Mouse (Mus musculus): Measurements from ENCODE around the gene Lime1. TPM values are rescaled to one million over a fixed set of nuclear protein-coding genes. Genes with fewer than 3 reads are reported as not detected.

The Lime1 gene
- polyA plus RNA-seq (2021), result 22.7 TPM

GRCm38 (mm10) chr2:181379778-181380177, at the start of gene Lime1:
Gene Lime1, plus strand, starts transcription at chr2:181380078.
- POLR2A ChIA-PET, result no interaction called here
- no peak for ATAC-seq
- H3K27me3 ChIP-seq, result no peaks in the 10 kb centered on the region
- in situ Hi-C loops (cut with MboI; ENCODE audit: low pct_unique_long_range_greater_than_20kb), result no loop called here
- no peak for DNase-seq (ENCODE audit: low read depth, low spot score)
- TF ChIP-seq CTCF (IDR thresholded peaks at IDR 0.05), result no peak
- CTCF ChIA-PET, result interaction anchor here (0.9 to 1.1 kb wide), 2 partner anchors 13 to 14 kb away, joined by 3 to 5 read pairs; no protein-coding TSS in a partner anchor

- no peak for TF ChIP-seq CTCF (IDR thresholded peaks at IDR 0.05)
- H3K27me3 ChIP-seq, result no peaks in the 10 kb centered on the region
- ATAC-seq, result no peak
- DNase-seq (ENCODE audit: low read depth, low spot score), result no peak
- in situ Hi-C loops (cut with MboI; ENCODE audit: low pct_unique_long_range_greater_than_20kb), result loop anchor here (5.0 kb wide), 1 partner anchor 145 kb away; the partner anchor contains the start of gene Ppdpf
- ChIA-PET POLR2A (no interaction called here), CTCF (interaction anchor here (1.5 to 5.2 kb wide), 3 partner anchors 9 to 166 kb away, joined by 3 to 40 read pairs (median 3); partner anchors contain the start of gene Ppdpf)
These were observed 47.3 kb upstream of the Lime1 start for GRCm38 (mm10) chr2:181332542-181332941.

GRCm38 (mm10) chr2:181334023-181334422, 45.9 kb upstream of the Lime1 start:
- CTCF ChIA-PET, result interaction anchor here (0.6 to 5.2 kb wide), 13 partner anchors 7 to 345 kb away, joined by 3 to 40 read pairs (median 3); partner anchors contain the start of gene Ppdpf
- DNase-seq (ENCODE audit: low read depth, low spot score), result no peak
- ATAC-seq, result peak; percentile 39
- H3K27me3 ChIP-seq, result no peaks in the 10 kb centered on the region
- POLR2A ChIA-PET, result no interaction called here
- peak; percentile 76 for TF ChIP-seq CTCF (IDR thresholded peaks at IDR 0.05)
- in situ Hi-C loops (cut with MboI; ENCODE audit: low pct_unique_long_range_greater_than_20kb), result loop anchor here (5.0 kb wide), 1 partner anchor 147 kb away; the partner anchor contains the start of gene Ppdpf

- ATAC-seq (no peak), DNase-seq (ENCODE audit: low read depth, low spot score) (no peak)
- no peak for TF ChIP-seq CTCF (IDR thresholded peaks at IDR 0.05)
- ChIA-PET POLR2A (no interaction called here), CTCF (interaction anchor here (1.3 kb wide), 1 partner anchor 154 kb away, joined by 3 read pairs; the partner anchor contains the start of gene Ppdpf)
- H3K27me3 ChIP-seq, result no peaks in the 10 kb centered on the region
- in situ Hi-C loops (cut with MboI; ENCODE audit: low pct_unique_long_range_greater_than_20kb), result no loop called here
These were observed 39.5 kb upstream of the Lime1 start for GRCm38 (mm10) chr2:181340426-181340825.

GRCm38 (mm10) chr2:181342766-181343165, 37.1 kb upstream of the Lime1 start:
- in situ Hi-C loops (cut with MboI; ENCODE audit: low pct_unique_long_range_greater_than_20kb), result no loop called here
- DNase-seq (ENCODE audit: low read depth, low spot score), result no peak
- H3K27me3 ChIP-seq, result no peaks in the 10 kb centered on the region
- TF ChIP-seq CTCF (IDR thresholded peaks at IDR 0.05), result no peak
- POLR2A ChIA-PET, result no interaction called here
- ATAC-seq, result no peak
- CTCF ChIA-PET, result no interaction called here

- CTCF ChIA-PET, result interaction anchor here (1.3 to 1.8 kb wide), 3 partner anchors 9 to 25 kb away, joined by 3 to 4 read pairs (median 4); no protein-coding TSS in a partner anchor
- H3K27me3 ChIP-seq, result no peaks in the 10 kb centered on the region
- POLR2A ChIA-PET, result no interaction called here
- no peak for DNase-seq (ENCODE audit: low read depth, low spot score)
- no peak for TF ChIP-seq CTCF (IDR thresholded peaks at IDR 0.05)
- in situ Hi-C loops (cut with MboI; ENCODE audit: low pct_unique_long_range_greater_than_20kb), result no loop called here
- no peak for ATAC-seq
These were observed 23.1 kb upstream of the Lime1 start for GRCm38 (mm10) chr2:181356780-181357179.

GRCm38 (mm10) chr2:181363946-181364345, 15.9 kb upstream of the Lime1 start:
- in situ Hi-C loops (cut with MboI; ENCODE audit: low pct_unique_long_range_greater_than_20kb), result no loop called here
- no peak for ATAC-seq
- TF ChIP-seq CTCF (IDR thresholded peaks at IDR 0.05), result no peak
- ChIA-PET POLR2A (interaction anchor here (1.2 to 2.2 kb wide), 2 partner anchors 9 to 106 kb away, joined by 3 to 5 read pairs; no protein-coding TSS in a partner anchor), CTCF (no interaction called here)
- no peaks in the 10 kb centered on the region for H3K27me3 ChIP-seq
- DNase-seq (ENCODE audit: low read depth, low spot score), result no peak

GRCm38 (mm10) chr2:181364487-181364859, 15.4 kb upstream of the Lime1 start:
- TF ChIP-seq CTCF (IDR thresholded peaks at IDR 0.05), result no peak
- ATAC-seq, result no peak

GRCm38 (mm10) chr2:181364860-181365596, 14.8 kb upstream of the Lime1 start, which contains the start of the genes Zgpat and Arfrp1:
Gene Zgpat, plus strand, starts transcription at chr2:181364928.
Gene Arfrp1, minus strand, starts transcription at chr2:181365404.
- no peaks in the 10 kb centered on the region for H3K27me3 ChIP-seq
- in situ Hi-C loops (cut with MboI; ENCODE audit: low pct_unique_long_range_greater_than_20kb), result no loop called here
- ATAC-seq (peak; percentile 89), DNase-seq (ENCODE audit: low read depth, low spot score) (no peak)
- TF ChIP-seq CTCF (IDR thresholded peaks at IDR 0.05), result no peak
- ChIA-PET POLR2A (interaction anchor here (1.2 to 2.2 kb wide), 2 partner anchors 10 to 107 kb away, joined by 3 to 5 read pairs; no protein-coding TSS in a partner anchor), CTCF (interaction anchor here (1.0 kb wide), 1 partner anchor 11 kb away, joined by 6 read pairs; no protein-coding TSS in a partner anchor)

More at GRCm38 (mm10) chr2:181364487-181364859, 15.4 kb upstream of the Lime1 start:
- in situ Hi-C loops (cut with MboI; ENCODE audit: low pct_unique_long_range_greater_than_20kb), result no loop called here
- ChIA-PET POLR2A (interaction anchor here (1.2 to 2.2 kb wide), 2 partner anchors 9 to 107 kb away, joined by 3 to 5 read pairs; no protein-coding TSS in a partner anchor), CTCF (no interaction called here)
- H3K27me3 ChIP-seq, result no peaks in the 10 kb centered on the region
- no peak for DNase-seq (ENCODE audit: low read depth, low spot score)

GRCm38 (mm10) chr2:181365655-181366075, 14.2 kb upstream of the Lime1 start:
- no peak for DNase-seq (ENCODE audit: low read depth, low spot score)
- TF ChIP-seq CTCF (IDR thresholded peaks at IDR 0.05), result no peak
- CTCF ChIA-PET, result interaction anchor here (1.0 to 1.6 kb wide), 3 partner anchors 10 to 179 kb away, joined by 4 to 6 read pairs (median 5); partner anchors contain the start of gene Ppdpf
- H3K27me3 ChIP-seq, result no peaks in the 10 kb centered on the region
- in situ Hi-C loops (cut with MboI; ENCODE audit: low pct_unique_long_range_greater_than_20kb), result no loop called here
- POLR2A ChIA-PET, result interaction anchor here (0.6 to 2.2 kb wide), 3 partner anchors 10 to 179 kb away, joined by 3 to 5 read pairs (median 4); partner anchors contain the start of gene Ppdpf
- peak; percentile 67 for ATAC-seq
